Comparison of ENCODE assay signal across 15 mouse cellular contexts in the genomic region with DNA sequence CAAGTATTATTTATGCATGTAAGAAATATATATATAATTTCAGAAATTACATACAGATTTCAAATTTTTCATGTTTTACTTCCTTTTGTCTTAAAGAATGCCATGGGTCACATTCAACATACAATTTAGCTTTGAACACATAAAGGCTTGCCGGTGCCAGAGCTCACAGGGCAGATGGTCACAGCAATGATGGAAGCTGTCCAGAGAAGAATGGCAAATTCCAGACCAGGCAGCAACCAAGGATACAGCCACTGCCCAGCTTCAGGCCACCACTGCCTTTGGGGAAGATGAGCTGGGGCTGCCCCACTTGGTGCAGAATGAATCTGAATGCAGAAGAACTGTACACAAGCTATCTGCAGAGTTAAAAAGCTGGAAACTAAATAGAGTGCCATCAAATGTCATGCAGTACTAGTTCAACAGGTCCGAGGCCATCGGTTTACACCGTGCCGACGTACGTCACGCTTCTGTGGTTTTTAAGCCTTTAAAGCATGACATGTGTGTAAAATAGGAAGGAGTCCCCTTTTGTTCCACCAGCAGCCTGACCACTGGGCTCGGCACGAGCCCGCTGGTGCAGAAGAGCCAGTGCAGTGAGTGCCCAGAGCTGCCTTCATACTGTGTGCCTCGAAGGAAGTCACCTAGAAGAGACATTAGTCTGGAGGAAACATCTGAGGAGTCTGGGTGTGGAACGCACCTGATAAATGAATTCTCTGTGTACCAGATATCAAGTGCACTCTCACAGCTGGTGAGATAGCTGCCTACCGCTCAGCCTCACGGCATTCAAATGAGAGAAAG.
DNase-seq lines count a peak whose midpoint lies in the region; ATAC-seq and TF ChIP-seq lines count a peak whose summit lies in the region.
"Had no signal": no experiment of that assay in that cellular context is flagged by ENCODE, and none has a peak within 500 bp of the region (broad histone marks: within the 10 kb centered on the region; RNA-seq: fewer than 3 reads in every experiment).

No protein-coding gene starts in this region.

- peak overlapping the region; percentile 26 for H3K4me2 ChIP-seq in CH12.LX (ENCODE audit: insufficient read depth, low read depth, poor library complexity, severe bottlenecking)
- H3K4me2 ChIP-seq in midbrain, embryonic 16.5 days (ENCODE audit: low read length), result peak overlapping the region; percentile 10; the same call in 1 of the 2 replicates
- H3K4me2 ChIP-seq: embryonic facial prominence, embryonic 15.5 days; stomach, embryonic 15.5 days had no signal

- no peak for TF ChIP-seq RAD21 in CH12.LX (IDR thresholded peaks at IDR 0.05; ENCODE audit: low read depth, low read length)

- H3K27ac ChIP-seq in CH12.LX (ENCODE audit: insufficient read depth, low read depth), result peak overlapping the region; percentile 37; the same call in 1 of the 2 replicates
- H3K27ac ChIP-seq in midbrain, embryonic 16.5 days (ENCODE audit: low read length), result no peak overlapping the region
- H3K27ac ChIP-seq: embryonic facial prominence, embryonic 15.5 days; stomach, embryonic 15.5 days had no signal

- no peak overlapping the region for H3K9ac ChIP-seq in CH12.LX (ENCODE audit: insufficient read depth, low read depth)
- no peak overlapping the region for H3K9ac ChIP-seq in midbrain, embryonic 16.5 days (ENCODE audit: low read depth, low read length)
- H3K9ac ChIP-seq: embryonic facial prominence, embryonic 15.5 days; forebrain, postnatal 0 days; stomach, embryonic 15.5 days had no signal

- WGBS in midbrain, embryonic 16.5 days, result 36% methylated on average over 15 of the region's 15 CpGs

- H3K4me3 ChIP-seq in CH12.LX (replicated peaks in 1 of 3; ENCODE audit: low read depth in 2 of 3, low read length in 2 of 3, poor library complexity in 1 of 3), result no peak overlapping the region
- H3K4me3 ChIP-seq in midbrain, embryonic 16.5 days (ENCODE audit: low read depth, low read length), result no peak overlapping the region
- H3K4me3 ChIP-seq: embryonic facial prominence, embryonic 15.5 days; myocyte; stomach, embryonic 15.5 days had no signal

- H3K9me3 ChIP-seq in CH12.LX (replicated peaks; ENCODE audit: low read length), result no peaks in the 10 kb centered on the region
- H3K9me3 ChIP-seq in midbrain, embryonic 16.5 days (replicated peaks; ENCODE audit: control insufficient read depth, low read length, poor library complexity, severe bottlenecking), result no peaks in the 10 kb centered on the region
- H3K9me3 ChIP-seq: embryonic facial prominence, embryonic 15.5 days; stomach, embryonic 15.5 days had no signal

- dilution Hi-C loops in CH12.LX (cut with MboI; ENCODE audit: extremely low pct_ligation_motif_present, extremely low pct_unique_long_range_greater_than_20kb, low sequenced_read_pairs), result no loop called here

- in situ Hi-C loops in CH12.LX (cut with MboI; ENCODE audit: low pct_ligation_motif_present, low pct_unique_long_range_greater_than_20kb, low sequenced_read_pairs), result no loop called here

- H3K36me3 ChIP-seq in CH12.LX (replicated peaks in 1 of 2; ENCODE audit: control insufficient read depth in 1 of 2, insufficient read depth in 1 of 2, low read length in 1 of 2), result no peaks in the 10 kb centered on the region
- no peaks in the 10 kb centered on the region for H3K36me3 ChIP-seq in midbrain, embryonic 16.5 days (ENCODE audit: control insufficient read depth, insufficient read depth, low read length)
- H3K36me3 ChIP-seq: embryonic facial prominence, embryonic 15.5 days; stomach, embryonic 15.5 days had no signal

- peaks cover 33 to 52% of the 10 kb centered on the region in 2 experiments for H3K4me1 ChIP-seq in CH12.LX (ENCODE audit: control insufficient read depth in 1 of 2, insufficient read depth in 2 of 2)
- peaks cover 4% of the 10 kb centered on the region; the same call in 1 of the 2 replicates for H3K4me1 ChIP-seq in midbrain, embryonic 16.5 days (ENCODE audit: control insufficient read depth, insufficient read depth, low read length)

- no peaks in the 10 kb centered on the region for H3K79me2 ChIP-seq in CH12.LX (replicated peaks; ENCODE audit: control insufficient read depth, extremely low read depth, insufficient read depth, poor library complexity, severe bottlenecking)

- H3K27me3 ChIP-seq in CH12.LX (replicated peaks), result no peaks in the 10 kb centered on the region
- H3K27me3 ChIP-seq in midbrain, embryonic 16.5 days (ENCODE audit: control insufficient read depth, insufficient read depth, low read depth, low read length), result no peaks in the 10 kb centered on the region
- H3K27me3 ChIP-seq: embryonic facial prominence, embryonic 15.5 days; stomach, embryonic 15.5 days had no signal

- peak; percentile 48 for ATAC-seq in inflammation-experienced regulatory T-cells, adult 6 months
- no peak for ATAC-seq in midbrain, embryonic 16.5 days
- ATAC-seq: forebrain, postnatal 0 days had no signal

- no peak for TF ChIP-seq CTCF in CH12.LX (conservative IDR thresholded peaks at IDR 0.05 in 1 of 2, IDR thresholded peaks at IDR 0.05 in 1 of 2; ENCODE audit: low read depth in 2 of 2, low read length in 2 of 2)

- TF ChIP-seq EP300 in CH12.LX (IDR thresholded peaks at IDR 0.05; ENCODE audit: low read length), result peak; percentile 69

- TF ChIP-seq POLR2A in CH12.LX (IDR thresholded peaks at IDR 0.05; ENCODE audit: low read depth, low read length), result no peak

- peak; percentile 46 for DNase-seq in CD4-positive helper T cell, adult 2 months (ENCODE audit: low read depth, low spot score)
- DNase-seq in CH12.LX (ENCODE audit: extremely low read depth), result peak; percentile 49
- no peak for DNase-seq in layer of hippocampus, postnatal 36 days
- no peak for DNase-seq in adrenal gland, postnatal 14 days
- no peak for DNase-seq in left cerebral cortex, adult 11 months (ENCODE audit: low spot score)
- DNase-seq: adrenal gland, postnatal 36 days; cerebellum, adult 9-11 months; forebrain, postnatal 0 days; layer of hippocampus, adult 9-11 months; retina, postnatal 1 day had no signal

TF ChIP-seq in CH12.LX, 34 proteins besides CTCF, POLR2A, EP300 and RAD21:
- TF ChIP-seq IRF4 (IDR thresholded peaks at IDR 0.05; ENCODE audit: low read depth, low read length) (0 out of 2 replicates have a peak, but pooled peaks have one; percentile 21), RCOR1 (conservative IDR thresholded peaks at IDR 0.05; ENCODE audit: low read depth, low read length) (no peak), MEF2A (IDR thresholded peaks at IDR 0.05; ENCODE audit: borderline replicate concordance, low read depth, low read length) (peak; percentile 49; the same call in 1 of the 2 replicates), MAX (IDR thresholded peaks at IDR 0.05; ENCODE audit: low read length) (peak; percentile 68), CHD2 (IDR thresholded peaks at IDR 0.05; ENCODE audit: low read length) (no peak), TCF12 (IDR thresholded peaks at IDR 0.05; ENCODE audit: low read depth, low read length) (peak; percentile 62; the same call in 1 of the 2 replicates), KAT2A (IDR thresholded peaks at IDR 0.05; ENCODE audit: insufficient replicate concordance, low read length) (no peak), NRF1 (IDR thresholded peaks at IDR 0.05; ENCODE audit: low read depth, low read length) (no peak), MAFK (IDR thresholded peaks at IDR 0.05; ENCODE audit: insufficient replicate concordance, low read length) (no peak; the same call in 1 of the 2 replicates), NELFE (IDR thresholded peaks at IDR 0.05; ENCODE audit: low read depth, low read length) (0 out of 2 replicates have a peak, but pooled peaks have one; percentile 17), JUND (conservative IDR thresholded peaks at IDR 0.05; ENCODE audit: low read depth, low read length) (no peak), ETS1 (conservative IDR thresholded peaks at IDR 0.05; ENCODE audit: low read depth, low read length) (peak; percentile 86), USF1 (IDR thresholded peaks at IDR 0.05; ENCODE audit: low read depth, low read length) (no peak), ZKSCAN1 (IDR thresholded peaks at IDR 0.05; ENCODE audit: borderline replicate concordance, low read depth, low read length) (no peak), SMC3 (IDR thresholded peaks at IDR 0.05; ENCODE audit: low read depth, low read length) (no peak; the same call in none of the 2 replicates), MAZ (IDR thresholded peaks at IDR 0.05; ENCODE audit: low read depth, low read length) (no peak), BHLHE40 (IDR thresholded peaks at IDR 0.05; ENCODE audit: low read depth, low read length) (peak; percentile 97), ZC3H11A (IDR thresholded peaks at IDR 0.05; ENCODE audit: low read depth, low read length) (no peak), TBP (conservative IDR thresholded peaks at IDR 0.05; ENCODE audit: low read depth, low read length) (0 out of 2 replicates have a peak, but pooled peaks have one; percentile 34), ZMIZ1 (IDR thresholded peaks at IDR 0.05; ENCODE audit: low read depth, low read length) (no peak), JUN (IDR thresholded peaks at IDR 0.05; ENCODE audit: insufficient read depth, low read depth, low read length) (no peak), POLR2AphosphoS2 (IDR thresholded peaks at IDR 0.05; ENCODE audit: low read depth, low read length) (no peak), SIN3A (IDR thresholded peaks at IDR 0.05; ENCODE audit: low read length) (peak; percentile 57; the same call in 1 of the 2 replicates), MXI1 (IDR thresholded peaks at IDR 0.05; ENCODE audit: low read depth, low read length) (peak; percentile 62; the same call in 1 of the 2 replicates), ELF1 (IDR thresholded peaks at IDR 0.05; ENCODE audit: low read depth, low read length) (no peak), GABPA (IDR thresholded peaks at IDR 0.05; ENCODE audit: insufficient replicate concordance, low read depth, low read length) (no peak), E2F4 (IDR thresholded peaks at IDR 0.05; ENCODE audit: insufficient replicate concordance, low read depth, low read length) (no peak), PAX5 (IDR thresholded peaks at IDR 0.05; ENCODE audit: low read length) (no peak), UBTF (IDR thresholded peaks at IDR 0.05; ENCODE audit: low read depth, low read length) (peak; percentile 51; the same call in 1 of the 2 replicates), USF2 (conservative IDR thresholded peaks at IDR 0.05; ENCODE audit: low read depth, low read length) (no peak), ZNF384 (IDR thresholded peaks at IDR 0.05; ENCODE audit: low read depth, low read length) (no peak), MYC (IDR thresholded peaks at IDR 0.05; ENCODE audit: low read depth, low read length) (peak; percentile 75), CHD1 (IDR thresholded peaks at IDR 0.05; ENCODE audit: low read depth, low read length) (no peak), HCFC1 (IDR thresholded peaks at IDR 0.05; ENCODE audit: low read depth, low read length) (no peak)

Comparison
In these comparisons a context has a peak if more than half of its experiments do, and no peak if none do; other contexts are left out.
1. DNase-seq: peak in CD4-positive helper T cell, adult 2 months (single experiment) and CH12.LX (single experiment); none in layer of hippocampus, postnatal 36 days (0 of 2), adrenal gland, postnatal 14 days (single experiment) and left cerebral cortex, adult 11 months (single experiment).